Mouse (Mus musculus): ENCODE data around the gene Galnt10.

The Galnt10 gene

GRCm38 (mm10) chr11:57660814-57661213 lies 15.6 kb downstream of the Galnt10 start:
- DNase-seq: no peak

- DNase-seq: no peak
Measured at GRCm38 (mm10) chr11:57661492-57662229, 16.4 kb downstream of the Galnt10 start.

- DNase-seq: no peak
Measured at GRCm38 (mm10) chr11:57662231-57662630, 17.0 kb downstream of the Galnt10 start.

GRCm38 (mm10) chr11:57663271-57663670 lies 18.0 kb downstream of the Galnt10 start:
- DNase-seq: no peak

- DNase-seq: no peak
Measured at GRCm38 (mm10) chr11:57664741-57665140, 19.5 kb downstream of the Galnt10 start.

GRCm38 (mm10) chr11:57668271-57668670 lies 23.0 kb downstream of the Galnt10 start:
- DNase-seq: no peak

GRCm38 (mm10) chr11:57669522-57669921 lies 24.3 kb downstream of the Galnt10 start:
- DNase-seq: no peak

- no peak for DNase-seq
Measured at GRCm38 (mm10) chr11:57671120-57671697, 26.0 kb downstream of the Galnt10 start.

GRCm38 (mm10) chr11:57671797-57672196 lies 26.6 kb downstream of the Galnt10 start:
- no peak for DNase-seq

GRCm38 (mm10) chr11:57672995-57673394 lies 27.8 kb downstream of the Galnt10 start:
- no peak for DNase-seq

- no peak for DNase-seq
Measured at GRCm38 (mm10) chr11:57673977-57674687, 28.9 kb downstream of the Galnt10 start.

GRCm38 (mm10) chr11:57677261-57677660 lies 32.0 kb downstream of the Galnt10 start:
- no peak for DNase-seq

GRCm38 (mm10) chr11:57682589-57682988 lies 37.3 kb downstream of the Galnt10 start:
- no peak for DNase-seq

- DNase-seq: no peak
Measured at GRCm38 (mm10) chr11:57683125-57683524, 37.9 kb downstream of the Galnt10 start.

GRCm38 (mm10) chr11:57683931-57684330 lies 38.7 kb downstream of the Galnt10 start:
- DNase-seq: no peak

- DNase-seq: no peak
Measured at GRCm38 (mm10) chr11:57684891-57685290, 39.6 kb downstream of the Galnt10 start.

GRCm38 (mm10) chr11:57685689-57686454 lies 40.6 kb downstream of the Galnt10 start:
- DNase-seq: no peak

- no peak for DNase-seq
Measured at GRCm38 (mm10) chr11:57686797-57687196, 41.6 kb downstream of the Galnt10 start.

- no peak for DNase-seq
Measured at GRCm38 (mm10) chr11:57687258-57687657, 42.0 kb downstream of the Galnt10 start.

GRCm38 (mm10) chr11:57688179-57688929 lies 43.1 kb downstream of the Galnt10 start:
- no peak for DNase-seq

- DNase-seq: no peak
Measured at GRCm38 (mm10) chr11:57689811-57690210, 44.6 kb downstream of the Galnt10 start.

- no peak for DNase-seq
Measured at GRCm38 (mm10) chr11:57690836-57691235, 45.6 kb downstream of the Galnt10 start.

All from layer of hippocampus, adult 9-11 months (tissue).